Mouse (Mus musculus) heart, postnatal 36 days (tissue): ENCODE results near the gene Spaca6. TPM values are rescaled to one million over a fixed set of nuclear protein-coding genes. Genes with fewer than 3 reads are reported as not detected.

Experiments
- DNase-seq, 2 experiments: peaks; one replicate each; pipeline ENCODE4 v3.0.0; 2021 to 2022
- intact Hi-C: fragments of 180-260 bp; cut with DNase I; formaldehyde crosslinking; loops from one replicate; pipeline ENCODE4 v1.15.1; 2025
- microRNA-seq, 2 experiments: library from miRNA; unstranded; fragments of <30 nt; microRNA quantifications; one replicate each; pipeline ENCODE4 v1.2.0; 2021; ENCODE audit warnings: borderline number of aligned reads in 2 of 2
- total RNA-seq, 2 experiments: library from RNA; stranded (reverse); gene quantifications; 2 replicates each; pipeline ENCODE4 v1.2.3; 2021

Gene Spaca6
- total RNA-seq, 2 experiments from 2014 or later = 12.6 to 13.0 TPM

GRCm38 (mm10) chr17:17889732-17890425 lies 62.9 kb downstream of the Spaca6 start:
- DNase-seq = no peak
- intact Hi-C loops = no loop called here

Small RNA genes within 50 kb of the gene (microRNA-seq; reads per million reads assigned to microRNA genes)
- gene Gm25927 (0 reads per million in 2 experiments), gene Mir125a (7,118 to 14,142 reads per million in 2 experiments), gene Mir99b (10,372 to 22,966 reads per million in 2 experiments), gene Mirlet7e (0 reads per million in 2 experiments)

Other genes with a start within 250 kb of the Spaca6 start
- 100 to 1,000 TPM; 177 to 190 TPM for gene Lnpep, start 202.1 kb upstream of the Spaca6 start, total RNA-seq
- gene Vmn2r90, start 123.4 kb upstream of the Spaca6 start, total RNA-seq = not detected
- gene Has1, start 28.0 kb downstream of the Spaca6 start, total RNA-seq = under 1 TPM in 1 of 2 experiments, not detected in 1; 0.42 TPM
- under 1 TPM in 1 of 2 experiments, not detected in 1; 0.19 TPM for gene Fpr1, start 56.8 kb downstream of the Spaca6 start, total RNA-seq
- not detected for gene Fpr2, start 60.7 kb downstream of the Spaca6 start, total RNA-seq
- gene Fpr3, start 60.7 kb downstream of the Spaca6 start, total RNA-seq = not detected
- not detected for gene Fpr-rs4, start 194.6 kb downstream of the Spaca6 start, total RNA-seq
- gene Vmn2r124, start 222.3 kb downstream of the Spaca6 start, total RNA-seq = not detected